Mouse (Mus musculus) spleen, adult 2 months (tissue): ENCODE results near the gene Ppih.

Experiments used
- CTCF ChIP-seq: fragments of 200-500 bp; IDR thresholded peaks from 2 replicates; pipeline ENCODE4 v1.5.1; 2011; ENCODE audit warnings: mild to moderate bottlenecking, inconsistent platforms; ENCODE audit not compliant: insufficient read depth, insufficient read length, insufficient replicate concordance; ENCODE audit errors: extremely low read depth
- POLR2A ChIP-seq: fragments of 200-500 bp; IDR thresholded peaks from 2 replicates; pipeline ENCODE4 v1.6.1; 2011; ENCODE audit warnings: low read depth, low read length, inconsistent platforms

DNA sequence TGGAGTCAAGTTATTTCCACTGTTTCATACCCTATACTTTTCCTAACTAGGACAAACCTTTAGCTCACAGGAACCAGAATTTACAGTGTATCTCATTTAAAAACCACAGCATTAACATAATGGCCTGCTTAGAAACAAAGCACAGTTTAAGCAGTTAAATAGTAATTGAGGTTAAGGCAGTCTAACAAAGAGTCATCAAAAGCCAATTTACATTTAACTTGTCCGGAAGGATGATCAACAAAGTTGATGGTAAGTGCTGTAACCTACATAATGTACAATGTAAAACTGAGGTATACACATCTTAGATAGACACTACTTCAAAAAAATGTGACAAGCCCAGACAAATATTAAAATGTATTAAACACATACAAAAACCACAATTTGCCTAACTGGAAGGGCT is 28.4 kb downstream of the Ppih start:
- TF ChIP-seq CTCF (no peak), POLR2A (no peak)
